Mouse (Mus musculus) lung, postnatal 4 days (tissue): Measurements from ENCODE around the gene Slc10a3.
A peak's percentile ranks its signal among the peaks of the same experiment; 100 is the strongest.
"Not testable (repeated sequence)": the region's sequence is repeated elsewhere in the genome, so short reads cannot be mapped to it uniquely, and the experiment has no call there.

ENCODE experiments used
- DNase-seq, 2 experiments: peaks; one replicate each; pipeline ENCODE4 v3.0.0; 2021

Gene Slc10a3

DNA sequence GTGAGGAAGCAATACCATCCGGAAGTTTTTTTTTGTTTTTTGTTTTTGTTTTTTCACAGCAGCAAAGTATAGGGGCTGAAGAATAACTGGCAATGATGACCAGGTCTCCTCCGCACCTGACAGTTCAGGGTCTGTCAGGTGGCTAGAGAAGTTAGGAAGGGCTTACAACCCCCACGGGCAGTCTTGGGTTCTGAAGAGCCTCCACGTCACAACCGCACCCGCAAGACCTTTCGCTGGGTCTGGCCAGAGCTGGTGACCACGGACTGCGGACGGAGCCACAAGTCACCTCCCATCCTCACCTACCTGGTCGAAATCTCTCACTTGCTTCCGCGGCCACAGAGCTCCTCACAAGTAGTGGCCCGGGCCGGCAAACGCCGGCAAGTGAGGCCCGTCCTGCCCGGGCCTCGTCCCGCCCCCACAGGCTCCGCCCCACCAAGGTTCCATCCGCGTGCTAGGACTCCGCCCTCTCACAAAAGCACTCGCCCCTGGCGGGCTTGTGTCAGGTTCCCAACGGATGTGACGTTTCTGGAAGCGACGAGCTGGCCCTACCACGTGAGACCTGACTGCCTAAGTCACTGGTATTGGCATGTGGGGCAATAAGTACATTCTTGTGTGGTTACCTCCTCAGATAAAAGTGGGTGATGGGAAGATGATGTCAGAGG is at the start of gene Slc10a3, which contains the start of gene Ubl4a:
Gene Slc10a3 (minus strand): TSS at position 462 of the 662 bp plus-strand sequence.
Gene Ubl4a (minus strand): TSS at position 331 of the 662 bp plus-strand sequence.
- DNase-seq = peak; percentile 91 to 93

DNA sequence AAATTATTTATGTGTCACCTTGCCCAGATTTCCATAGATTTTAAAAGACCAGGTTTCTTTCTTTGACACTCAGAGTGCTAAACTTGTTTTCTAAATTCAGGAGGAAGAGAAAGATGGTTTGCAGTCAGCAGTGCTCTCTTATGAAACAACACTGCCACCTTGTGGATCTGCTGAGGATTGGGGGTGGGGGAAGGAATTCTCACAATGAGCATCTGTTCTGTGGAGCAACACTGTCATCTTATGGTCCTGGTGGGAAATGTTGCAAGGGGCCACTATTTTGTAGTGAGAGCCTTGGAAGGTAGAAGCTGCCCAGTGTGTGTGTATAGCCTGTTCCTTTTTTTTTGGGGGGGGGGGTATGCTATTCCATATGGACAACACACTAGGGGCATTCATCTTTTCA is 40.2 kb upstream of the Slc10a3 start:
- peak; percentile 55 to 79 for DNase-seq

- no peak for DNase-seq
Observed at GRCm38 (mm10) chrX:74408340-74408739, 35.2 kb upstream of the Slc10a3 start.

DNA sequence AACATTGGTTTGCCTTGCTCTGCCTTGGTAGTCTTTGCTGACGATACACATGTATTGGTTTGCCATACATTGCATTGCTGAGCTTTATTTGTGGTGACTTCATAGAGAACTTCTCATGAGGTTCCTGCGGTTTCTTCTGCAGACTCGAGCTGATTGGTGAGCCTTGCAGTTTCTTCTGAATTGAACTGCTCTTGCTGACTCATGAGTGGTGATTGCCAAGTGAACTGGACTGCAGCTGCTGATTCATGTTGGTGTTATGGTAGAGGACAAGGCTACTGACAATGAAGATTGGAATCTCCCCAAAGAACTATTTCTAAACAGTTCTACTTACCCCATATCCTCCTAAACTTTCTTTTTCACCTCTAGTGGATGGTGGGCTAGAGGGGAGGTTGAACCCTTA is 27.0 kb upstream of the Slc10a3 start:
- DNase-seq = no peak

GRCm38 (mm10) chrX:74392535-74393443 is 19.6 kb upstream of the Slc10a3 start, which contains the start of the genes Fam3a and Ikbkg:
Fam3a (minus strand) TSS chrX:74393272.
Ikbkg (plus strand) TSS chrX:74393290.
- peak; percentile 87 to 94 for DNase-seq

GRCm38 (mm10) chrX:74388153-74388552 is 15.0 kb upstream of the Slc10a3 start:
- no peak for DNase-seq

GRCm38 (mm10) chrX:74384451-74384850 is 11.3 kb upstream of the Slc10a3 start:
- no peak for DNase-seq

DNA sequence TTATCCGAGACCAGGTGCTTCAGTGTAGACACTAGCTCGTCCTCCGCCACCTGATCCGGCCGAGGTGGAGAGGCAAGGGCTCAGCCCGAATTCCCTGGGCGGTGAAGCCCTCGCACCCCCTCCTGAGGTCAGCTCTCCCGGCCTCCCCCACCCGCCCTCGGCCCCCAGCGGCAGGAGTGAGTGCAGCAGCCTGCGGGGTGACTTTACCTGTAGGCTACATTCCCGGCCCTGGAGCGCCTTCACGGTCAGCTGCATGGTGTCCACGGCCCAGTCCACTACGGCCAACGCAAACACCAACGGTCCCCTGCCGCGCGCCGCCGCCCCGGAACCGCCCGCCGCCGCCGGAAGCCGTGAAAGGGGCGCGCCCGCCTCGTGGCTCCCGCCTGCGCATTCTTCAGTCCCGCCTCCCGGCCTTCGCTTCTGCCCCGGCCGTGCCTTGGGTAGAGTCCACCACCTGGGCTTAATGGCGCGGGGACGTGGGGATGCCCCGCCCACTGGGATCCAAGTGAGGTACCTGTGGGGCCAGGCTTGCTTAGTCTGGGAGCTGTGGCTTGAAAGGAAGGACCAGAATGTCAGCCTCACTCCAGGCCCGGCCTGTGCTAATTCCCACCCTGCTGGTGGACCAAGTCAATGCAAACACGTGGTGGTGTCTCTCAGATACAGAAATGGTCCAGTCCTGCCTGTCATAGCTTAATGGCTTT is 4.8 kb downstream of the Slc10a3 start:
- DNase-seq = peak; percentile 81 to 86

DNA sequence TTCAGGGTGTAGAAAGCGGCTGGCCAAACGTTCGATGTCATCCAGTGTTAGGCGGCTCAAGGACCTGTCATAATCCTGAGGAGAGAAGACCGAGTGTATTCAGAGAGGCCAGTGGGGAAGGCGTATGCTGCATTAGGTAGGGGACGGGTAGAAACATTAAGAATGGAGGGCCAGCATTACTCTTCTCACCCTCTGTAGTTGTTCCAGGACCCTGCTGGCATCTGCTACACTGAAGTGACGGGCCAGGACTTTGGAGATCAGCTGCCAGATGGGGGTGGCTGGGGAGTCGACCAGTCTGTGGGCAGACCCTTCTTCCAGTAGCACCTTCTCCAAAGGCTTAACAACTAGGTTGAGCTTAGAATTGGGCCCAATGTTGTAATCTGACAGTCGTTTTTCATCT is 5.6 kb downstream of the Slc10a3 start:
- no peak for DNase-seq

DNA sequence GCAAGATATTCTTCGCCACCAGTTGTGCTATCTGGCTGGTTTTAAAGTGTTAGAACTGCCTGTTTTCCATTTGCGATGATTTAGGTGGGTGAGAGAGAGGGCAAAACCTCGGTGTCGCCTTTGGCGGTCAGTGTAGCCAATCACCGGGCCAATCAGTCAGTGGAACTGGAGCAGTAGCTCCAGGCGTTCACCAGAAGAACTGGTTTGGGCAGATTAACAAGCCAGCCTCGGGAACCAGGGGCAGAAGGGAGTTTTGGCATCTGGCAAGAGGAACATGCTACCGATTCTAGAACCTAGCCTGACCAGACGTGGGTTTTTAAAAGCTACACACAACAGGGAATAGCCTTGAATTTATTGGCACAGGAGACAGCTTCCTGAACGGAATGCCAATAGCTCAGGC is 14.0 kb downstream of the Slc10a3 start:
- DNase-seq = no peak

GRCm38 (mm10) chrX:74357069-74357468 is 16.1 kb downstream of the Slc10a3 start:
- not testable (repeated sequence) for DNase-seq

DNA sequence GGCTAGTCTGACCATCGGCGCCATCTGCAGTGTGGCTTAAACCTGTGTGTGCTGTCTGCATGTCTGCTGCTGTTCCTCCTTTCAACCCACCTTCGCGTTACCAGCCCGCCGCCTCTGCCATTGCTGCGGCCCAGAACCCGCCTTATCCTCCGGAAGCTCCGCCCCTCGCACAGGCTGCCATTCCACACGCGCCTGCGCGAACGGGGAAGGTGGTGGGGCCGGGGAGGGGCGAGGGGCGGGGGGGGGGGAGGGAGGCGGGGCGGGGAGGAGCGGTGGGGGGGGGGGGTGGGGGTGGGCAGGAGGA is 19.7 kb downstream of the Slc10a3 start, which contains the start of gene Lage3:
Gene Lage3 (minus strand): TSS at position 152 of the 304 bp plus-strand sequence.
- peak; percentile 86 to 89 for DNase-seq

- no peak for DNase-seq
Observed at GRCm38 (mm10) chrX:74352645-74353466, 20.3 kb downstream of the Slc10a3 start.

DNA sequence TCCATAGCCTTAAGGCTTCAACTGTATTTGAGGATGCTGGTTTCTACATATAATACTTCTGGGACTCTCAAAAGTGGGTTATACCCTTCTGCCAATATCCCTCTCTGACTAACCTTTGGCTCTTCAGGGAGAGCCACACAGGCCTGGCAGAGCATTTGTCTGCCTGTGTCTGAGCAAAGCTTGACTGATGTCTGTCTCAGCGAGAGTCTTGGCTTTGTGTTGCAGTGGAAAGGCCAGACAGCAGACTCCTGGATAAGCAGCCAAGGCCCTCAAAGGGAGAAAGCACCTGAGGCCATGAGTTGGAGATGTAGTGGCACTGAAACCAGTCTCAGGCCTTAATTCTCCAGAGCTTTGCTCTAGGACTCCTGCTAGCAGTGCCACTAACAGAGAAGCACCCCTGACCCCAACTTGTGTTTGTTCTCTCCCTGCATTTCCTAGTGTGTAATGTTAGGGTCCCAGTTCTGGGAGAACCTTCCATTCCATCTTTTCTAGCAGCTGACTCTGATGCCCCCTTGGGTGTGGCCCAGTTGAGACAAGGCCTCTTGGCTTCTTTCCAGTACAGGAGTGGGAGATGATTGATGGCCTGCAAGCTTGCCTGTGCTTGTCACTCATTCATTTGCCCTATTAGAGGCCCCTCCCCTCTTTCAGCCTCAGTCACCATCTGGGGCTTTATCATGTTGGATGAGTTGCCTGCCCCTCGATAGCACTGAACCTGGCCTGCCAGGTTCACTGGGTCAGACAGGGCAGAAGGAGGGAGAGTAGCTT is 42.8 kb downstream of the Slc10a3 start:
- no peak for DNase-seq

GRCm38 (mm10) chrX:74329215-74329671 is 43.9 kb downstream of the Slc10a3 start:
- DNase-seq = no peak

DNA sequence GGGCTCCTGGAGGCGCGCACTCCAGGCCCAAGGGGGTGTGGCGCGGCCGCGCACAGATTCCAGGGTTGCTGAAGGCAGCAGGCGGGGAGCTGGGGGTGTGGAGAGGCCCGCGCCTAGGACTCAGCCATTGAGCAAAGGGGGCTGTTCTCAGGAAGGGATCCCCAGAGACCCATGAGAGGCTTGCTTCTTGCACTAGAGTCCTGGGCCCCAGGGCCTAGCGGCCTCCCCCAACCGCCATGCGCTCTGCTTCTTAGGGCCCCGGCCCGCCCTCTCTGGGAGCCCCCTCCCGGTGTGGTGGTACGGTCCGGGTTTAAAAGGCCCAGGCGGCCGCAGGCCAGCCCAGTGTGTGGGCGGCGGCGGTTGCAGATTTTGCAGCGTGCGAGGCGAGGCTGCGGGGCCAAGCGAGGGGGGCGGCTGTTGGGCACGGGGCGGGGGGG is 44.4 kb downstream of the Slc10a3 start, which contains the start of gene Plxna3:
Gene Plxna3 (plus strand): TSS at position 342 of the 437 bp plus-strand sequence.
- DNase-seq = peak; percentile 78 to 81
